Mouse (Mus musculus) CD4-positive, CD25-positive, alpha-beta regulatory T cell, adult 2 months (primary cell): ENCODE measurements at regions not wholly inside any gene's neighbourhood (a gene's known extent, or its start where the extent isn't known, plus 50 kb on each side); places are given as distances from the start of the nearest gene placed in this dataset.

Experiments
- DNase-seq: peaks from one replicate; pipeline ENCODE4 v3.0.0-alpha.2; 2012; ENCODE audit warnings: low read depth, low spot score

- DNase-seq: no peak
These were observed 370.5 kb upstream of the Slc7a11 start for GRCm38 (mm10) chr3:50813760-50814400.

DNA sequence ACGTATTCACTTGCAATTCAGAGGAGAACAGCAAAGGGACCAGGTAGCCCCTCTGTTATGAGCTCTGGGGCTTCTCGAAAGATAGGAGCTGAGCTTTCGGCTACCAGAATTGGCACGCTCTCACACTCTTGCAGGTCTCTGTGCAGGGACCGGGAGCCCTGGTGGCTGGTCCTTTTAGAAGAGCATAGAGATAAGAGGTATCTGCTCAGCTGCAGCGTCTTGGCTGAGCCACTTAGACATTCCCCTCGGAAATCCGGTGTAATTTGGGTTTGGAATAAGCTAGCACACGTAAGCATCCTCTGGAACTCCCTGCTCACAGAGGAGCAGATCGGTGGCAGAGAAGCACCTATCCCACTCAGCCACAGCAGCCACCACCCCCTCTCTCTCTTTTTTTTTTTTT lies 372.3 kb upstream of the Slc7a11 start:
- no peak for DNase-seq

- DNase-seq: no peak
These were observed 373.1 kb upstream of the Slc7a11 start for GRCm38 (mm10) chr3:50816479-50816878.

DNA sequence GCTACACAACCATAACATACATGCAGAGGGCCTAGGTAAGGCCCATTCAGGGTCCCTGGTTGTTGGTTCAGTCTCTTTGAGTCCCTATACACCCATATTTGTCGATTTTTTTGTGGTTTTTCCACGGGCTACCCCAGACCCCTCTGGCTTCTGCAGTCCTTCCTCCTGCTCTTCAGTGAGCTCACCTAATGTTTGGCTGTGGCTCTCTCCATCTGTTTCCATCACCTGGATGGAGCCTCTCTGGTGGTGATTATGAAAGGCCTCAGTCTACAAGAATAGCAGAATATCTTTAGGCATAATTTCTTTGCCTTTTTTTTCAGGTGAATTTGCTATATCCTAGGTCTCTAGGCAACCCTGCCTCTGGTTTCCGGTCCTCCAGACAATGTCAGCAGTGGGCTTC lies 373.9 kb upstream of the Slc7a11 start:
- no peak for DNase-seq

DNA sequence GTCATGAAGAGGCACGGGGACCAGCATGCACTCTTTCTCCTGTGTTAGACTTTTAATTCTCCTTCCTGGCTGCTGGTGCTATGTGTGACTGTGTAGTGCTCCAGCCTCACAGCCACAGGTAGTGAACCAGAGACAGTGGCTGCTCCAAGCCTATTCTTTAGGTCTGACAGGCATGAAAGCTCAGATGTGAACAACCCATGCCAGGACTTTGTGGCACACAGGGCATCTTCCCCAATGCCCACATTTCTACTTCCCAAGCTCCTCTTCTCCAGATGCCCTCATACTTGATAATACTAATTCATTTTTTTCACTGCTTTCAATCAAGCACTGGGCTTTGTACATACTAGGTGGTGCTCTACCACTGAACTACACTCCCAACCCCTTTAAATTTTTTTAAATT lies 377.4 kb upstream of the Slc7a11 start:
- no peak for DNase-seq

DNA sequence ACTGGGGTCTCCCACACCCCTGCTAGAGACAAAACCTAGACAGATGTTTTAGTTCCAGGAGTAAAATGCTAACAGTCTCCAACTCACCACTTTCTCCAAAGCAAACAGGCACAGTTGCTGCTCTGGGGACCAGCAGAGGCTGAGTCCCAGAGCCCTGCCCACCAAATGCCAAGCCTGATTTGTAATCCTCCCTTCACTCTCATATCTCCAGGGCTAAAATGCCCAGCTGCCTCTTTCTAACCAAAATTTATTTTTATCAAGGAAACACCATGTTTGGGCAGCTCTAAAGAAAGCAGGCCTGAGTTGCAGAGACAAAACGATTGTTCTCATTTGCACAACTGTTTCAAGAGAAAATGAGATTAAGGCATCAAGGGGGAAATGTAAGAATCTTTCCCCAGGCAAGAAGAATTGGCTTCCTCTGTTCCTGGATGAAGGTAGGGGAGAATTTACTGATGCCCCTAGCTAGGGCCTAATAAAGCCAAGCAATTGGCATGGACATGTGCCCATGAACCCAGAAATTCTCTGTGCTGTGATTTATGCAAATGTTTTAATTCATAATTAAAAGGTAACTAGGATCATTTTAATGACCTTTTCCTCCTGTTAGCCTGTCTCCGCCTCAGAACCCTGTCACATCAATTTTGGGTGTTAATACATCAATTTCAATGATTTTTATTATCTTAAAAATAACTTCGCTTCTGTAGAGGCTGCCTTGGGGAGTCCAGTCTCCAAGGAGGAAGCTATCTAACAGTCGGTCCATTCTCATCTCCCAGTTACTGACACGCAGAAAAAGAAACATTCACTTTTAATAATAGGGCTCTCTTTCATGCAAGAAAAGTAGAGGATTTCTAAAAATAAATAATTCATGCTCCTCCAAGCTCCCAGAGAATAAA lies 382.4 kb upstream of the Slc7a11 start:
- no peak for DNase-seq

GRCm38 (mm10) chr3:50826424-50826819 lies 383.0 kb upstream of the Slc7a11 start:
- DNase-seq: no peak

- DNase-seq: no peak
These were observed 385.8 kb upstream of the Slc7a11 start for GRCm38 (mm10) chr3:50829211-50829610.

DNA sequence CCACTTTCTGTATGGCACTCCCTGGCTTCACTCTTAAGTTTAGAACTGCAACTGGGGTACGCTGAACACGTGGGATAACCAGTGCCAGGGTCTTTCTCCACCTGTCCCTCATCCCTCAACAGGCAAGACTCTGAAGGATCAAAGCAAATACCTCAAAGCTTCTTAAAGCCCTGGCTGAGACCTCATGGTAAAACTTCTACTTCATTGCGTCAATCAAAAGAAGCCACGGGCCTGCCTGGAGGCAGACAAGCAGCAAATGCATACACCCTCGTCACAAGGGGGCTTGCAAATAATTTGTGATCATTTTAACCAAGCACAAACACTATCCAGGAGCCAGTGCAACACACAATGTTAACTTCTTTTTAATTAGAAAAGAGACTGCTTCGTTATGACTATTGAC lies 387.0 kb upstream of the Slc7a11 start:
- no peak for DNase-seq

DNA sequence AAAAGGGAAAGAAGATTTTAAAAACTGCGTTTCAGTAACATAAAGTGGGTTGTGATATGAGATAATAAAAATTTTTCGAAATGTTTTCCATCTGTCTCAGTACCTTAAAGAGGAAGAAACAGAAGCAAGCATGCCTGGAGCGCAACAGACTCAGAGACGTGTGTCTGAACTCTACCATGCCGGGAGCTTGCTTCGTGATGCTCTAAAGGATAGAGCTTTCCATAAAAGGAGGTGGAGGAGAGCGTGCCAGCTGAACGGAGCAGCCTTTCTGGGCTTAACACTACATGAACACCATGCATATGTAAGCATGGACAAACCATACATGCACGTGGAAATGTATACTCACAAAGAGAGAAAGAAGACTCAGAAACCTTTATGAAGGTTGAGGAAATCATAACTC lies 387.5 kb upstream of the Slc7a11 start:
- no peak for DNase-seq

GRCm38 (mm10) chr3:50842216-50842615 lies 382.0 kb upstream of the Noct start:
- no peak for DNase-seq

- DNase-seq: no peak
These were observed 379.4 kb upstream of the Noct start for GRCm38 (mm10) chr3:50844835-50845301.

DNA sequence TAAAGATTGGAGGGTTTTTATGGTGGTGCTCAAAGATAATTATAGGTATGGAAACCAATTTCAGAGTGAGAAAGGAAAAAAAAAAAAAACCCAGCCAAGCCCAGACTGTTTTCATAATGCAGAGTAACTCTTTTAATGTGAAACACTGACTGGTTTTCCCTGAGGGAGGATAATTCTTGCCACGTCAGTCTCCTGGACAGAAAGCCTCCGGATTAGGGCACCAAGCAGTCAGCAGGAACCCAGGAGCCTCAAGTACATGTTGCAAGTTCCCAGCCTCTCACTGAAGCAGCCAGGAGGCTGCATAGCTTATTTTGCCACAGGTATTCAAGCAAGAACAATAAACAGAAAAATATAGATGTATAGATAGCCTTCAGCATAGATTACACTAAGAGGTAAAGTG lies 378.9 kb upstream of the Noct start:
- DNase-seq: no peak

- no peak for DNase-seq
These were observed 375.7 kb upstream of the Noct start for GRCm38 (mm10) chr3:50848528-50848927.

GRCm38 (mm10) chr3:50851083-50851637 lies 373.1 kb upstream of the Noct start:
- DNase-seq: no peak

- no peak for DNase-seq
These were observed 357.1 kb upstream of the Noct start for GRCm38 (mm10) chr3:50867105-50867504.

- DNase-seq: no peak
These were observed 355.0 kb upstream of the Noct start for GRCm38 (mm10) chr3:50869211-50869610.

DNA sequence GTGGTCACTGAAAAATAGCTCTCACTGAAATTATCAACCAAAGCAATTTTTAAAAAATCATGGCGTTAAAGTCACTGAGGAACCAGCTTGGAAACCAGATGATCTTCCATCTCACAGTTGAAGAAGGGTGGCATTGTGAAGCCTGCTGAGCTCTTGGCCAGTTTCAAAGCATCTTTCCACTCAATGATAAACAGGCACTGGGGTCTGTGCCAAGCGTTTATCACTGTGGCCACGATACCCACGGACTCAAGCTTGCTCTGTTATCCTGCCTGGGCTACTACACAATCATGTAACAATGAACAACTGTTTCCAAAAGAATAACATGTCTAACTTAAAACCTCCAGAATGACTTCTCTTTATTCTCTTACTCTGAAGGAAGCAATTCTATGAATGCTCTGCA lies 345.2 kb upstream of the Noct start:
- DNase-seq: no peak

- no peak for DNase-seq
These were observed 344.7 kb upstream of the Noct start for GRCm38 (mm10) chr3:50879595-50879994.

GRCm38 (mm10) chr3:50881437-50882248 lies 342.6 kb upstream of the Noct start:
- no peak for DNase-seq

GRCm38 (mm10) chr3:50882249-50882733 lies 342.0 kb upstream of the Noct start:
- no peak for DNase-seq

DNA sequence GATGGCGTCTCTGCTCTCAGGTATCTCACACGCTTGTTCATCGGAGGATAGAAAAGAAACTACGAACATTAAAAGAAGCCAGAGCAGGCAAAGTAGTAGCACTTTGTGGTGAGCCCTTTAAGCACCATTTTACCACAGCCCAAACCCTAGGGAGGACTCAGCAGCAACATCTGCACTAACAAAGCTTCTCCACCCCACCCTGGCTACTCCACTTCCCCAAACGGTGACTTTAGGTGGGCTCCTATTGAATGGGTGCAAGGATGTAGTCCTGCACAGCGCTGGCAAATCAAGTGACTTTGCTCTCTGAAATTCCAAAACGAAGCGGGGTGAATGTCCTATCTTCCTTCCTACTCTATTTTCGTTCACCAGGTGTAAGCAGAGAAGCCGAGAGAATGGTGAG lies 337.9 kb upstream of the Noct start:
- no peak for DNase-seq
